Mouse (Mus musculus) spleen, postnatal 10 days (tissue): Measurements from ENCODE around the gene Oca2.

ENCODE experiments used
- DNase-seq, 2 experiments: peaks; one replicate each; pipeline ENCODE4 v3.0.0; 2021 to 2022; ENCODE audit warnings: low spot score in 2 of 2

The Oca2 gene

GRCm38 (mm10) chr7:56239543-56239942 is at the start of gene Oca2:
Oca2 (plus strand) TSS chr7:56239760.
- no peak for DNase-seq

GRCm38 (mm10) chr7:56191041-56191440 is 48.5 kb upstream of the Oca2 start:
- DNase-seq, result no peak

- DNase-seq, result no peak
These were observed 47.9 kb upstream of the Oca2 start for GRCm38 (mm10) chr7:56191661-56192060.

GRCm38 (mm10) chr7:56201483-56202218 is 37.9 kb upstream of the Oca2 start:
- DNase-seq, result no peak

- DNase-seq, result no peak
These were observed 36.7 kb upstream of the Oca2 start for GRCm38 (mm10) chr7:56202843-56203242.

- no peak for DNase-seq
These were observed 36.3 kb upstream of the Oca2 start for GRCm38 (mm10) chr7:56203286-56203685.

GRCm38 (mm10) chr7:56204877-56205276 is 34.7 kb upstream of the Oca2 start:
- no peak for DNase-seq

GRCm38 (mm10) chr7:56220811-56221210 is 18.7 kb upstream of the Oca2 start:
- DNase-seq, result no peak

- no peak for DNase-seq
These were observed 3.7 kb upstream of the Oca2 start for GRCm38 (mm10) chr7:56235794-56236423.

GRCm38 (mm10) chr7:56236617-56237016 is 2.9 kb upstream of the Oca2 start:
- no peak for DNase-seq

GRCm38 (mm10) chr7:56254568-56254967 is 15.0 kb downstream of the Oca2 start:
- DNase-seq, result no peak

- DNase-seq, result no peak
These were observed 18.4 kb downstream of the Oca2 start for GRCm38 (mm10) chr7:56257875-56258441.

GRCm38 (mm10) chr7:56277506-56277905 is 37.9 kb downstream of the Oca2 start:
- no peak for DNase-seq

- DNase-seq, result peak; percentile 6 to 49
These were observed 52.0 kb downstream of the Oca2 start for GRCm38 (mm10) chr7:56291468-56292115.

GRCm38 (mm10) chr7:56304408-56304807 is 64.8 kb downstream of the Oca2 start:
- no peak for DNase-seq

GRCm38 (mm10) chr7:56314358-56314757 is 74.8 kb downstream of the Oca2 start:
- DNase-seq, result no peak

- no peak for DNase-seq
These were observed 76.3 kb downstream of the Oca2 start for GRCm38 (mm10) chr7:56315630-56316529.

- DNase-seq, result no peak
These were observed 88.2 kb downstream of the Oca2 start for GRCm38 (mm10) chr7:56327738-56328137.

GRCm38 (mm10) chr7:56348528-56348927 is 109.0 kb downstream of the Oca2 start:
- no peak for DNase-seq

- no peak for DNase-seq
These were observed 117.2 kb downstream of the Oca2 start for GRCm38 (mm10) chr7:56356658-56357342.
